In genomic region chr5:99423271-99423670, GRCm38 (mm10) we compare ENCODE assay signal across 13 mouse cellular contexts.
DNase-seq lines count a peak whose midpoint lies in the region; ATAC-seq lines count a peak whose summit lies in the region.
"Had no signal": no experiment of that assay in that cellular context is flagged by ENCODE, and none has a peak within 500 bp of the region (broad histone marks: within the 10 kb centered on the region; RNA-seq: fewer than 3 reads in every experiment).

No protein-coding gene starts in this region.

- no peak overlapping the region for H3K27ac ChIP-seq in kidney, embryonic 15.5 days
- H3K27ac ChIP-seq: midbrain, embryonic 12.5 days had no signal

- H3K4me1 ChIP-seq in kidney, embryonic 15.5 days = peaks cover under 1% of the 10 kb centered on the region; the same call in 1 of the 2 replicates
- H3K4me1 ChIP-seq: midbrain, embryonic 12.5 days had no signal

- H3K9ac ChIP-seq in kidney, embryonic 15.5 days = no peak overlapping the region
- H3K9ac ChIP-seq: heart, embryonic 12.5 days; midbrain, embryonic 12.5 days had no signal

- no peak for ATAC-seq in kidney, embryonic 15.5 days (replicated peaks; ENCODE audit: low FRiP score)

- no peak overlapping the region for H3K4me2 ChIP-seq in kidney, embryonic 15.5 days
- H3K4me2 ChIP-seq: heart, embryonic 12.5 days; midbrain, embryonic 12.5 days had no signal

- 76% methylated on average over 5 of the region's 5 CpGs for WGBS in kidney, embryonic 15.5 days

- no peaks in the 10 kb centered on the region for H3K36me3 ChIP-seq in kidney, embryonic 15.5 days
- H3K36me3 ChIP-seq: heart, embryonic 12.5 days; midbrain, embryonic 12.5 days had no signal

- DNase-seq in gastrocnemius, postnatal 10 days = peak; percentile 9
- no peak for DNase-seq in gastrocnemius, postnatal 4 days (ENCODE audit: low spot score in 2 of 2)
- peak; percentile 19 for DNase-seq in kidney, postnatal 14 days
- DNase-seq in lung, postnatal 10 days = peak; percentile 21
- DNase-seq in lung, postnatal 4 days = no peak
- peak; percentile 57 for DNase-seq in testis, postnatal 10 days (ENCODE audit: low spot score)
- DNase-seq: kidney, adult 11 months; retina, postnatal 1 day; spleen, adult 18-20 months; thymus, postnatal 4 days had no signal

- H3K9me3 ChIP-seq in kidney, embryonic 15.5 days (replicated peaks) = no peaks in the 10 kb centered on the region
- H3K9me3 ChIP-seq: heart, embryonic 12.5 days; midbrain, embryonic 12.5 days had no signal

- H3K27me3 ChIP-seq in kidney, embryonic 15.5 days = no peaks in the 10 kb centered on the region; the same call in 1 of the 2 replicates
- H3K27me3 ChIP-seq: heart, embryonic 12.5 days had no signal

- H3K4me3 ChIP-seq in kidney, embryonic 15.5 days (replicated peaks) = no peak overlapping the region
- H3K4me3 ChIP-seq: heart, embryonic 12.5 days; midbrain, embryonic 12.5 days had no signal

Comparison
In these comparisons a context has a peak if more than half of its experiments do, and no peak if none do; other contexts are left out.
1. DNase-seq: peak in gastrocnemius, postnatal 10 days (single experiment), kidney, postnatal 14 days (single experiment), lung, postnatal 10 days (single experiment) and testis, postnatal 10 days (single experiment); none in gastrocnemius, postnatal 4 days (0 of 2) and lung, postnatal 4 days (0 of 2).